Mouse (Mus musculus) olfactory bulb, adult 2 months (tissue): Measurements from ENCODE around the gene Gm9821. TPM values are rescaled to one million over a fixed set of nuclear protein-coding genes. Genes with fewer than 3 reads are reported as not detected.

Experiments used
- H3K27ac ChIP-seq: fragments of 200-500 bp; 2 replicates; pipeline ENCODE4 v1.5.1; 2012; ENCODE audit warnings: low read depth, low read length; ENCODE audit not compliant: insufficient read depth
- H3K4me1 ChIP-seq: fragments of 200-500 bp; 2 replicates; pipeline ENCODE4 v1.6.1; 2012; ENCODE audit warnings: low read length; ENCODE audit not compliant: control insufficient read depth, insufficient read depth
- H3K4me3 ChIP-seq: fragments of 200-500 bp; 2 replicates; pipeline ENCODE4 v1.5.1; 2012; ENCODE audit warnings: mild to moderate bottlenecking, low read depth, low read length, moderate library complexity; ENCODE audit not compliant: insufficient read depth
- CTCF ChIP-seq: fragments of 200-500 bp; IDR thresholded peaks from 2 replicates; pipeline ENCODE4 v1.5.1; 2012; ENCODE audit warnings: low read depth, mild to moderate bottlenecking, low read length, moderate library complexity; ENCODE audit not compliant: insufficient read depth
- POLR2A ChIP-seq: fragments of 200-500 bp; IDR thresholded peaks from 2 replicates; pipeline ENCODE4 v1.6.1; 2012; ENCODE audit warnings: mild to moderate bottlenecking, low read depth, low read length, moderate library complexity; ENCODE audit not compliant: insufficient read depth
- WGBS: fragments of 180-500 bp; shearing (Covaris S2); methylation state at CpG from one replicate; pipeline ENCODE4 v1.1.7; 2018; 5-methylcytosine and 5-hydroxymethylcytosine counted together
- polyA plus RNA-seq: library from polyadenylated mRNA; stranded (reverse); fragments of >200 nt; gene quantifications from 2 replicates; pipeline ENCODE4 v1.2.4, GENCODE M21; 2012; ENCODE audit warnings: low replicate concordance; ENCODE audit not compliant: missing spikeins, insufficient read depth, insufficient read length

The Gm9821 gene
- polyA plus RNA-seq, 1 experiment: not detected

DNA sequence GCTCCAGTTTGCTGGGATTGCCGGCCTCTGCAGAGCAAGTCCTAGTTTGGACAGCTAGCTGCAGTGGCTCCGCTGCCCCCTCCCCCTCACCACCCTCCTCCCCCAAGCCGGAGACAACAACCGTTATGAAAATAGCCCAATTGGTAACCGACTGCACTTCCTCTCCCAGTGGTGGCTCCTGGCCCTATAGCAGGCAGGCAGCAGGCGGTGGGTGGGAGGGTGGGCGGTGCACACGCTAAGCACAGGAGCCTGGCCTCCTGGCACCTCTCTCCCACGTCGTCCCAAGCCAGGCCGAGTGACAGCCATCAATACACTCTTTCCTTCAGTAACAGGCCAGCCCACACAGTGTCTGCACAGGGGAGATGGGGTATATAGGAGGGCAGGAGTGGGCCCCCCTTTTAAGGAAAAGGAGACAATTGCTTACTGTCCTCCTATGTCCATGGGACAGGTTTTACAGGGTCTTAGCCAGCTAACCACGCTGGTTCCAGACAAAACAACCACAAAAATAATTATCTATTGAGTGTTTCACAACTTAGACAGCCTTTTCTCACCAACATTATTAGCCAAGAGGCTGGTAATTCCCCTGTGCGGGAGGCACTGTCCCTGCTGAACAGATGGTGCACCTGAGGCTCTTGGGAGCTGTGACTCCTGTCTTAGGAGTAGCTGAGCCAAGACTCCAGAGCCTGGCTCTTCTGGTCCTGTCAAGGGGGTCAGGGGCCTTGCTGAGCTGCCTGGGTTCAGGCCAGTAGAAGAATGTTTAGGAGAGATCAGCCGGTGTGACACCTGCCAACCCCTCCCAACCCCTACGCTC is 5.0 kb downstream of the Gm9821 start:
- 12% methylated on average over 15 of the region's 15 CpGs for WGBS
- peak overlapping the region; percentile 85 for H3K27ac ChIP-seq
- H3K4me1 ChIP-seq: peaks cover 54% of the 10 kb centered on the region
- peak overlapping the region; percentile 36 for H3K4me3 ChIP-seq
- no peak for TF ChIP-seq CTCF
- no peak for TF ChIP-seq POLR2A

DNA sequence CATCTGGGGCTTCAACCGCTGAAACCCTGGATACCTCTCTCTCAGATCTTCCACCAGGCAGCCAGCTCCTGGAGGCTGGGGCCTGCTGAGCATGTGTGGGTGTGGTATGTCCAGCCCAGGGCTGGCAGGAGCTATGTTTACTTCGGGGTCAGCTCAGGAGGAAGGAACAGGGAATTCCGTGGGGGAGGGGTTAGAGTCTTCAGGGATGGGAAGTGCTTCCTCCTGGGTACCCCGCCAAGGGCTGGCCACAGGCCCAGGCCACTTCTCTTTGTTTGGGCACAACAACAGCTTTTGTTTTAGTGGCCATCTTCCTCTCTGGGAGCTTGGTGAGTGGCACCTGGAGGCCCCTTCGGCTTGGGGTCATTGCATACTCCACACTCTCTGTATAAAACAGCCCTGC is 8.3 kb downstream of the Gm9821 start:
- H3K4me1 ChIP-seq: peaks cover 52% of the 10 kb centered on the region
- TF ChIP-seq CTCF (no peak), POLR2A (no peak)
- WGBS: 36% methylated on average over 5 of the region's 5 CpGs
- no peak overlapping the region for H3K27ac ChIP-seq
- no peak overlapping the region for H3K4me3 ChIP-seq

DNA sequence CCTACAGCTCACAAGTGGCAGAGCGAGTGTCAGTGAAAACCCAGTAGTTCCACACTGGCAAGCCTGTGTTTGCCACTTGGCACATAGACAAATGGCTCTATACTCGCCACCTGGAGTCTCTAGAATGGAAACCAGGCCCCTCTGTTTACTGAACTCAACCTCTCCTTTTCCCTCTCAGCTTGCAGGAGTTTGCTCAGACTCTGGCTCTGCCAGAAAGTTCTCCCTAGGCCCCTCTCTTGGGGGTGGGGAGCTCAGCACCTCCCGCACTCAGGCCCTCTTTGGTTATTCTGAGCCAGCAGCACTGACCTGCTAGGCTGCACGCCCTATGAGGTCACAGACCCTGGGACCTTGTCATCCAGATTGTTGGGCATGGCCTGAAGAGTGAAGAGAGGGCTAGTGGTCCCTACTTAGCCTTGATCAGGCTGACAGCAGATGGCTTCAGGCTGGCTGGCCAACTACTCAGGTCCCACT is 9.7 kb downstream of the Gm9821 start:
- Histone ChIP-seq H3K4me1 (peaks cover 52% of the 10 kb centered on the region), H3K27ac (no peak overlapping the region), H3K4me3 (no peak overlapping the region)
- 72% methylated on average over 4 of the region's 4 CpGs for WGBS
- TF ChIP-seq POLR2A (no peak), CTCF (no peak)

DNA sequence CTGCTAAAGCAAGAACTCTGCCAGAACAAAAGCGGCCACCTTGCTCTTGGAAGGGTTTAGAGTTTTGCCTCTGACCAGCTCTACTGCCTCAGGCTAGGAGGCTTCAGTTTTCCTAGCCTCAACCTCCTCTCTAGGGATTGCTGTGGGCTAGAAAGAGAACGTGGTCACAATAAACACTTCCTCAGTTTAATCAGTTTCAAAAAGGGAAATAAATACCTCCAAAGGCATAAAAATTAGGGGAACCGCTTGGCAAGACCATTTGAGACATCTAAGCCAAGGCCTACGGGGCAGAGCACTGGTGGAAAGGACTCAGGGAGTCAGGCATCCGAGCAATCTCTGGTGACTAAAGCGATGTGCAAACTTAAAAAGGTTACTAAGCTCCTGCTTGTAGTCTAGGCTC is 10.4 kb downstream of the Gm9821 start:
- H3K4me3 ChIP-seq: no peak overlapping the region
- TF ChIP-seq POLR2A (no peak), CTCF (no peak)
- no peak overlapping the region for H3K27ac ChIP-seq
- 80% methylated on average over 6 of the region's 6 CpGs for WGBS
- H3K4me1 ChIP-seq: peaks cover 49% of the 10 kb centered on the region

DNA sequence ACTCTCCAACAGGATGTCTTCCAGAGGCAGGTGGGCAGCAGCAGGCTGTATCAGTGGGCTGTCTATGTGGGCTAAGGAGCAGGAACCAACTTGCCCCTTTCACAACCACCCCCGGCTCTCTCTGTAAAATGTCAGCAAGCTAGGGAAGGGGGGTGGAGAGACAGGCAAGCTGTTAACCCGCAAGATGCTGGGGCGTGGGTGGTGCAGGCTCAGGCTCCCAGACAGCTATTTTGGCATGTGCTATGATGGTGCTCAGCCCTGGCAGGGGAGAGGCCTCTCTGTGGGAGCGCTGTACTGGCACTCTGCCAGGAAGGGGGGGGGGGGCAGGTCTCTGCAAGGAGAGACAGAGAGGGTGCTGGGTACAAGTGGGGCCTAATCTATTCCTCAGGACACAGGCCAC is 11.6 kb downstream of the Gm9821 start:
- Histone ChIP-seq H3K27ac (peak overlapping the region; percentile 65), H3K4me3 (0 out of 2 replicates have a peak overlapping the region, but pooled peaks have one; percentile 10), H3K4me1 (peaks cover 55% of the 10 kb centered on the region)
- WGBS: 8% methylated on average over 4 of the region's 4 CpGs
- TF ChIP-seq POLR2A (no peak), CTCF (no peak)

DNA sequence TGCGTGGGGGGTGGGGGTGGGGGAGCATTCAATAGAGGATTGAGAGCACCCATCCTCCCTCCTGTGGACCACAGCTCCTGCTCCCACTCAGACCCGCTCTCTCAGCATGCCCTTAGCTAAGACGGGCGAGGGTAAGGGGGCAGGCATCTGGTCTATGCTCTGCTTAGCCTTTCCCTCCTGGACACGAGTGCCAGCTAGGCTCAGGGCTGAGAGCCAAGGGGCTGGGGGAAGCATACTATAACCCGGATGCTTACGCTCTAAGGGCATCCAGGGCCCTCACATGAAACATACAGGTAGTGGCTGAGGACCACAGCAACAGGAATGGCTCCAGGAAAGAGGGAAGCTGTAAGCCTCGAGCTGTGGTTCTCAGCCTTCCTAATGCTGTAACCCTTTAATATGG is 12.5 kb downstream of the Gm9821 start:
- Histone ChIP-seq H3K4me1 (peaks cover 55% of the 10 kb centered on the region), H3K27ac (peak overlapping the region; percentile 45; the same call in 1 of the 2 replicates), H3K4me3 (no peak overlapping the region)
- WGBS: 72% methylated on average over 8 of the region's 8 CpGs
- TF ChIP-seq CTCF: no peak
- TF ChIP-seq POLR2A: no peak

DNA sequence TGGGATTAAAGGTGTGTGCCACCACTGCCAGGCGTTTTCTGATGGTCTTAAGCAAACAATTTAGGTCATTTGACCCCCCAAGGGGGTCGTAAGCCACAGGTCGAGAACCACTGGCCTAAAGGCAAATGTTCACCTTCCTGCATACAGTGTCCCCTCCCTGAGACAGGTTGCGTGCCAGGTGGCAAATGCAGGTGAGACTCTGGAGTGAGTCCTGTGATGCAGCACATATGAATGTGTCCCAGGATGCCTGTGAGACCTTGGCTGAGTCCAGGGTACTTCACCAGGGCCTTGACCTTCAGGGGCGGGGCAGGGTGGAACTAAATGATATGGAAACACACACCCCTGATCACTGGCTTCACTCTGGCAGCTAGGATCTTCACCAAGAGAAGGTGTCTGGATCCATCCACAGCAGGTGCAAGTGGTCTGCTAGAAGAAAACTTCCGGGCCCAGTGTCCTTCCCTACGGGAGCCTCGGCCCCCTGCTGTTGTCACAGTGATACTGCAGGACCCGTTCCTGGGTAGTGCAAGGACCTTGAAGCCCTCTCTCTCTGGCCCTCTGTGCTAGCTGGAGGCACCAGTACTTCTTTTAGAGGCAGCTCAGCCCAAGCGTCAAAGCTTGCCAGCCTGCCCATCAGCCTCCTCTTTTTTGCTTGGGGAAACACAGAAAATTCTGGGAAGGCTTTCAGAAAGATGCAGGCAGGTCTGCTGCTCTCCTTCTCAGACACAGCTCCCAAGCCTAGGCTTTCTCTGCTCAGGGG is 13.4 kb downstream of the Gm9821 start:
- peaks cover 55% of the 10 kb centered on the region for H3K4me1 ChIP-seq
- no peak overlapping the region for H3K4me3 ChIP-seq
- H3K27ac ChIP-seq: 0 out of 2 replicates have a peak overlapping the region, but pooled peaks have one; percentile 13
- TF ChIP-seq CTCF (peak; percentile 33; the same call in 1 of the 2 replicates), POLR2A (no peak)
- 54% methylated on average over 10 of the region's 10 CpGs for WGBS

DNA sequence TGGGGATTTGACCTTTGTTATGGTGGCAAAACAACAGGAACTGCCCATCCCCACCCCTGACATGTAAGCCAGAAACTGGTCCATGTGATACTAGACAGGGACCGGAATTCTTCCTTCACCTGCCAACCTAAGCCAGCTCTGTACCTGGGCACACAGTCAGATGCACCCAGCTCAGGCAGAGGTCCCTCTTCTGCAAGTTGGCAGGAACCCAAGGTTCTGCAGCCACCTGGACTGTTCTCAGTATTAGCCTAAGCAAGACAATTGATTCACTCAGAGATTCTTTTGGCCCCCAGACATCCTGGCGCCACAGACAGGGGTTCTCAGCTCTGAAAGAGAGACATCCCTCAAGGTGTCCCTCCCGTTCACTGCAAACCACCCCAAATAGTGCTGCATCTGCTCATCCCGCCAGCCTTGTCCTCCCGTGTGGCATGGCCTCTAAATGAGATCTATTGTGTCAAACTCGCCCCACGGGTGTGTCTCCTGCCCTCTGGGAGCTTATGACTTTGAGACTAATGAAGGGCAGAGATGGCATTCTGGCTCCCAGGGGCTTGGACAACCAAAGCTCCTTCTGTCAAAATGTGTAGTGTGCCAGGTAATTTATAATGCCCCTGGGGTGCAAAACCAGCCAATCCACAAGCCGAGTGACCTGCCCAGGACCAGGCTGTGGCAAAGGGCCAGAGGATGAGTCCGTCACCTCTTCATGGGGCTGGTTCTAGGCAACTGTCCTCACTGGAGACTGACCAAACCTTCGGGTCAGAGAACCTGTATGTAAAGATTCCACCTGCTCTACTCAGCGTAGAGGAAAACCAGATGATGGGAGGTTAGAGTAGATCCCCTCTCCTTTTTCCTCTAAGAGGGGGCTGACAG is 14.3 kb downstream of the Gm9821 start:
- no peak for TF ChIP-seq CTCF
- TF ChIP-seq POLR2A: no peak
- Histone ChIP-seq H3K4me3 (no peak overlapping the region), H3K27ac (0 out of 2 replicates have a peak overlapping the region, but pooled peaks have one; percentile 13), H3K4me1 (peaks cover 53% of the 10 kb centered on the region)
- 73% methylated on average over 11 of the region's 11 CpGs for WGBS

DNA sequence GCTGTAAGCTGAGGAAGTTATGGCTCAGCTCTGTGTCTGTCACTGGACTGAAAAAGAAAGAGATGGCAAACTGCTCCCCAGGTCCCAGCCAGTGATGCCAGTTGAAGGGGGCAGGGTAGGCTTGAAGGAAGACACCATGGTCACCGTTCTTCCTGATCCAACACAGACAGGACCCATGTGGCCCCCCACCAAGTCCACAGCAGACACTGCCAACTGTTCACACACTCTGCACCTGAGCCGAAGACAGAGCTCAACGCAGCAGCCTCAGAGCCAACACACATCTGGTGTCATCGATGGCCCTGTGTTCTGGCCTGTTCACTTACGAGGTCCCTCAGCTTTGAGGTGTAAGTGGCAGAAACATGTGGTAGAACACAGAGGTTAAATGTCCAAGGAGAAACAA is 15.0 kb downstream of the Gm9821 start:
- WGBS: 85% methylated on average over 5 of the region's 5 CpGs
- Histone ChIP-seq H3K4me3 (no peak overlapping the region), H3K4me1 (peaks cover 50% of the 10 kb centered on the region), H3K27ac (no peak overlapping the region)
- TF ChIP-seq POLR2A: no peak
- TF ChIP-seq CTCF: no peak
